Mouse (Mus musculus) NIH3T3 (cell line): ENCODE data around the gene Lsm12.

ENCODE experiments used
- DNase-seq: peaks from one replicate; pipeline ENCODE4 v3.0.0-alpha.2; 2012; ENCODE audit warnings: low read depth

Gene Lsm12

GRCm38 (mm10) chr11:102216886-102217240 is 31.8 kb upstream of the Lsm12 start:
- DNase-seq: peak; percentile 57

GRCm38 (mm10) chr11:102216056-102216885 is 31.2 kb upstream of the Lsm12 start:
- peak; percentile 88 for DNase-seq

GRCm38 (mm10) chr11:102215511-102215910 is 30.4 kb upstream of the Lsm12 start:
- peak; percentile 27 for DNase-seq

- no peak for DNase-seq
Observed at GRCm38 (mm10) chr11:102214430-102215156, 29.5 kb upstream of the Lsm12 start.

GRCm38 (mm10) chr11:102211936-102212341 is 26.8 kb upstream of the Lsm12 start:
- DNase-seq: no peak

- DNase-seq: no peak
Observed at GRCm38 (mm10) chr11:102211011-102211410, 25.9 kb upstream of the Lsm12 start.

GRCm38 (mm10) chr11:102210185-102210584 is 25.1 kb upstream of the Lsm12 start:
- no peak for DNase-seq

- DNase-seq: peak; percentile 52
Observed at GRCm38 (mm10) chr11:102209742-102210141, 24.6 kb upstream of the Lsm12 start.

- peak; percentile 38 for DNase-seq
Observed at GRCm38 (mm10) chr11:102208846-102209245, 23.8 kb upstream of the Lsm12 start.

GRCm38 (mm10) chr11:102207825-102208777 is 23.0 kb upstream of the Lsm12 start:
- DNase-seq: no peak

- no peak for DNase-seq
Observed at GRCm38 (mm10) chr11:102206481-102206880, 21.4 kb upstream of the Lsm12 start.

- peak; percentile 84 for DNase-seq
Observed at GRCm38 (mm10) chr11:102201408-102201821, 16.3 kb upstream of the Lsm12 start.

- DNase-seq: no peak
Observed at GRCm38 (mm10) chr11:102199856-102200255, 14.8 kb upstream of the Lsm12 start.

- DNase-seq: no peak
Observed at GRCm38 (mm10) chr11:102198245-102198644, 13.1 kb upstream of the Lsm12 start.

- no peak for DNase-seq
Observed at GRCm38 (mm10) chr11:102196018-102196797, 11.1 kb upstream of the Lsm12 start.

GRCm38 (mm10) chr11:102193657-102194440 is 8.8 kb upstream of the Lsm12 start:
- DNase-seq: no peak

GRCm38 (mm10) chr11:102190848-102191247 is 5.8 kb upstream of the Lsm12 start:
- no peak for DNase-seq

- peak; percentile 93 for DNase-seq
Observed at GRCm38 (mm10) chr11:102189461-102190436, 4.7 kb upstream of the Lsm12 start, which contains the start of gene G6pc3. Gene G6pc3 (plus strand): TSS chr11:102189620.

- DNase-seq: no peak
Observed at GRCm38 (mm10) chr11:102188980-102189379, 3.9 kb upstream of the Lsm12 start.
